Mouse (Mus musculus): Measurements from ENCODE around the gene Irf2bpl. TPM values are rescaled to one million over a fixed set of nuclear protein-coding genes. Genes with fewer than 3 reads are reported as not detected.

The Irf2bpl gene
- polyA plus RNA-seq, 1 experiment from 2014 or later, result 57.9 TPM

GRCm38 (mm10) chr12:86867271-86868223 lies 17.1 kb downstream of the Irf2bpl start:
- peak; percentile 90 for ATAC-seq (replicated peaks; ENCODE audit: low FRiP score, low read depth)
- DNase-seq (ENCODE audit: low spot score), result peak; percentile 74
- 38% methylated on average over 14 of the region's 14 CpGs for WGBS

GRCm38 (mm10) chr12:86864316-86865020 lies 20.1 kb downstream of the Irf2bpl start:
- no peak overlapping the region for H3K4me2 ChIP-seq (ENCODE audit: low read length)
- H3K4me3 ChIP-seq (replicated peaks; ENCODE audit: low read depth, low read length), result no peak overlapping the region
- 65% methylated on average over 5 of the region's 5 CpGs for WGBS
- no peaks in the 10 kb centered on the region for H3K27me3 ChIP-seq (ENCODE audit: insufficient read depth, low read length)
- no peak; the same call in 1 of the 2 replicates for ATAC-seq (replicated peaks; ENCODE audit: low FRiP score, low read depth)
- no peak for DNase-seq (ENCODE audit: low spot score)
- no peaks in the 10 kb centered on the region for H3K9me3 ChIP-seq (replicated peaks; ENCODE audit: low read length)
- no peak for TF ChIP-seq CTCF (IDR thresholded peaks at IDR 0.05; ENCODE audit: low read depth)
- peaks cover 14% of the 10 kb centered on the region for H3K4me1 ChIP-seq (replicated peaks; ENCODE audit: insufficient read depth, low read length)
- peak overlapping the region; percentile 82 for H3K27ac ChIP-seq
- no peaks in the 10 kb centered on the region for H3K36me3 ChIP-seq (ENCODE audit: insufficient read depth, low read length)
- no peak overlapping the region for H3K9ac ChIP-seq (ENCODE audit: low read depth, low read length)

More at GRCm38 (mm10) chr12:86867271-86868223, 17.1 kb downstream of the Irf2bpl start:
- H3K4me3 ChIP-seq (replicated peaks; ENCODE audit: low read depth, low read length), result no peak overlapping the region
- no peak for TF ChIP-seq CTCF (IDR thresholded peaks at IDR 0.05; ENCODE audit: low read depth)
- H3K36me3 ChIP-seq (ENCODE audit: insufficient read depth, low read length), result no peaks in the 10 kb centered on the region
- no peak overlapping the region for H3K9ac ChIP-seq (ENCODE audit: low read depth, low read length)
- H3K27ac ChIP-seq, result peak overlapping the region; percentile 85
- no peaks in the 10 kb centered on the region for H3K9me3 ChIP-seq (replicated peaks; ENCODE audit: low read length)
- H3K4me1 ChIP-seq (replicated peaks; ENCODE audit: insufficient read depth, low read length), result peaks cover 16% of the 10 kb centered on the region
- H3K4me2 ChIP-seq (ENCODE audit: low read length), result no peak overlapping the region
- H3K27me3 ChIP-seq (ENCODE audit: insufficient read depth, low read length), result no peaks in the 10 kb centered on the region

- WGBS, result 23% methylated on average over 10 of the region's 10 CpGs
- DNase-seq (ENCODE audit: low spot score), result no peak
- TF ChIP-seq CTCF (IDR thresholded peaks at IDR 0.05; ENCODE audit: low read depth), result no peak
- peak overlapping the region; percentile 48 for H3K27ac ChIP-seq
- H3K4me3 ChIP-seq (replicated peaks; ENCODE audit: low read depth, low read length), result no peak overlapping the region
- no peaks in the 10 kb centered on the region for H3K27me3 ChIP-seq (ENCODE audit: insufficient read depth, low read length)
- peaks cover 19% of the 10 kb centered on the region for H3K4me1 ChIP-seq (replicated peaks; ENCODE audit: insufficient read depth, low read length)
- no peak overlapping the region for H3K4me2 ChIP-seq (ENCODE audit: low read length)
- no peak for ATAC-seq (replicated peaks; ENCODE audit: low FRiP score, low read depth)
- H3K36me3 ChIP-seq (ENCODE audit: insufficient read depth, low read length), result no peaks in the 10 kb centered on the region
- no peaks in the 10 kb centered on the region for H3K9me3 ChIP-seq (replicated peaks; ENCODE audit: low read length)
- H3K9ac ChIP-seq (ENCODE audit: low read depth, low read length), result no peak overlapping the region
Observed at GRCm38 (mm10) chr12:86859924-86860790, 24.4 kb downstream of the Irf2bpl start.

- Histone ChIP-seq H3K36me3 (ENCODE audit: insufficient read depth, low read length) (no peaks in the 10 kb centered on the region), H3K27ac (peak overlapping the region; percentile 48), H3K9me3 (replicated peaks; ENCODE audit: low read length) (no peaks in the 10 kb centered on the region), H3K9ac (ENCODE audit: low read depth, low read length) (no peak overlapping the region), H3K4me2 (ENCODE audit: low read length) (no peak overlapping the region), H3K4me3 (replicated peaks; ENCODE audit: low read depth, low read length) (no peak overlapping the region), H3K4me1 (replicated peaks; ENCODE audit: insufficient read depth, low read length) (peaks cover 19% of the 10 kb centered on the region), H3K27me3 (ENCODE audit: insufficient read depth, low read length) (no peaks in the 10 kb centered on the region)
- no peak for DNase-seq (ENCODE audit: low spot score)
- 61% methylated on average over 6 of the region's 6 CpGs for WGBS
- no peak for ATAC-seq (replicated peaks; ENCODE audit: low FRiP score, low read depth)
- no peak for TF ChIP-seq CTCF (IDR thresholded peaks at IDR 0.05; ENCODE audit: low read depth)
Observed at GRCm38 (mm10) chr12:86858983-86859872, 25.4 kb downstream of the Irf2bpl start.

- no peak overlapping the region for H3K4me2 ChIP-seq (ENCODE audit: low read length)
- no peak overlapping the region for H3K4me3 ChIP-seq (replicated peaks; ENCODE audit: low read depth, low read length)
- H3K4me1 ChIP-seq (replicated peaks; ENCODE audit: insufficient read depth, low read length), result peaks cover 19% of the 10 kb centered on the region
- H3K9me3 ChIP-seq (replicated peaks; ENCODE audit: low read length), result no peaks in the 10 kb centered on the region
- TF ChIP-seq CTCF (IDR thresholded peaks at IDR 0.05; ENCODE audit: low read depth), result no peak
- no peak for DNase-seq (ENCODE audit: low spot score)
- H3K9ac ChIP-seq (ENCODE audit: low read depth, low read length), result no peak overlapping the region
- H3K36me3 ChIP-seq (ENCODE audit: insufficient read depth, low read length), result no peaks in the 10 kb centered on the region
- H3K27me3 ChIP-seq (ENCODE audit: insufficient read depth, low read length), result no peaks in the 10 kb centered on the region
- 95% methylated on average over 4 of the region's 4 CpGs for WGBS
- ATAC-seq (replicated peaks; ENCODE audit: low FRiP score, low read depth), result no peak
- no peak overlapping the region for H3K27ac ChIP-seq
Observed at GRCm38 (mm10) chr12:86858498-86858897, 26.1 kb downstream of the Irf2bpl start.

All from kidney, postnatal 0 days (tissue).